Mouse (Mus musculus) lung, adult 2 months (tissue): ENCODE measurements at regions not wholly inside any gene's neighbourhood (a gene's known extent, or its start where the extent isn't known, plus 50 kb on each side); places are given as distances from the start of the nearest gene placed in this dataset.

Experiments used
- DNase-seq: peaks from one replicate; pipeline ENCODE4 v3.0.0; 2022
- H3K4me1 ChIP-seq: fragments of 200-500 bp; 2 replicates; pipeline ENCODE4 v1.6.1; 2011; ENCODE audit warnings: low read length; ENCODE audit not compliant: control insufficient read depth, insufficient read depth
- H3K4me3 ChIP-seq: fragments of 200-500 bp; replicated peaks from 2 replicates; pipeline ENCODE3; 2011; ENCODE audit warnings: low read depth, mild to moderate bottlenecking, control low read depth, low read length; ENCODE audit errors: extremely low read depth
- CTCF ChIP-seq: fragments of 200-500 bp; IDR thresholded peaks from 2 replicates; pipeline ENCODE4 v1.5.1; 2011; ENCODE audit warnings: mild to moderate bottlenecking, low read length, control low read depth; ENCODE audit not compliant: insufficient read depth
- POLR2A ChIP-seq: fragments of 200-500 bp; IDR thresholded peaks from 2 replicates; pipeline ENCODE4 v1.6.1; 2011; ENCODE audit warnings: low read depth, mild to moderate bottlenecking, control low read depth, low read length, borderline replicate concordance; ENCODE audit errors: extremely low read depth
- whole genome bisulfite sequencing: fragments of 180-500 bp; shearing (Covaris S2); methylation state at CpG from one replicate; pipeline ENCODE4 v1.1.7; 2018; 5-methylcytosine and 5-hydroxymethylcytosine counted together

DNA sequence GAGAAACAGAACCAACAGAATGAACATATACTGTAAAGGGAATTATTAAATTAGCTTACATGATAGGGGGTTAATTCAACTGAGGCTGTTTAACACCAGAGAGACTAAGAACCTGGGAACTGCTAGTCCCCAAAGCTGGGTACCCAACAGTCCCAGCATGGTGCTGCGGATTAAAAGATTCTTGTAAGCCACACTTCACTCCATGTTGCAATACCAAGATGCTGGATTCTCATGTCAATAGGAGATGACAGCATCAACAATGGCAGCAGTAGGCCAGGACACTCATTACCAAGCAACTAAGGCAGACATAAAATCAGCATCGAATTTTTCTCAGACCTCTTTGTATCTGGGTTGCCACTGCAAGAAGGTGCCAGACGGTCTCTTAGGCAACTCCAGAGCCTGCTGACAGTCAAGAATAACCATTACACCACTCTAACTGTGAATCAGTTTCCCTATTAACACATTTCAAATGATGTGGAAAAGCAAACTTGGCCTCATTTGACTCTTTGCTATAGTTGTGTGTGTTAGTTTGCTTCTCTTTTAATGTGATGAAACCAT, 79.1 kb upstream of the Gls start:
- 73% methylated on average over 3 of the region's 3 CpGs for WGBS
- Histone ChIP-seq H3K4me3 (no peak overlapping the region), H3K4me1 (no peaks in the 10 kb centered on the region)
- DNase-seq, result no peak
- TF ChIP-seq CTCF, result no peak
- no peak for TF ChIP-seq POLR2A

DNA sequence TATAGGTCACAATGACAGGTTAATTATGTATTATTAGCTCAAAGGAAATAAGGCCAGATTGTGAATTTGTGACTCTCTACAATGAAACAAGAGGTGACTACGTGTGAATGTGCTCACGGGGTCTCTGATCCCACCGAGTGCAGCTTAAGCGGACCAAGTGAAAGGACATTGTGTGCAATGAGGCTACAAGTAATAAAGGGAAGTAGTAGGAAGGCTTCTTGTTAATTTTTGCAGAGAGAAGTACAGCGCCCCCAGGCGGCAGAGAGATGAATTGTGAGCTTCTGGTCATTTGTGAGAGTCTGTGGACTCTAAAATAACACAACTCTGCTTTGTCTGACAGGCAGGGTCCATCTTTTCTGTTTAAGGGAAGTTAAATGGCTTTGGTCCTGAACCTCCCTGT, 73.9 kb upstream of the Gls start:
- TF ChIP-seq CTCF (no peak), POLR2A (no peak)
- H3K4me1 ChIP-seq, result no peaks in the 10 kb centered on the region
- DNase-seq, result no peak
- H3K4me3 ChIP-seq, result no peak overlapping the region
- WGBS, result 66% methylated on average over 6 of the region's 6 CpGs

DNA sequence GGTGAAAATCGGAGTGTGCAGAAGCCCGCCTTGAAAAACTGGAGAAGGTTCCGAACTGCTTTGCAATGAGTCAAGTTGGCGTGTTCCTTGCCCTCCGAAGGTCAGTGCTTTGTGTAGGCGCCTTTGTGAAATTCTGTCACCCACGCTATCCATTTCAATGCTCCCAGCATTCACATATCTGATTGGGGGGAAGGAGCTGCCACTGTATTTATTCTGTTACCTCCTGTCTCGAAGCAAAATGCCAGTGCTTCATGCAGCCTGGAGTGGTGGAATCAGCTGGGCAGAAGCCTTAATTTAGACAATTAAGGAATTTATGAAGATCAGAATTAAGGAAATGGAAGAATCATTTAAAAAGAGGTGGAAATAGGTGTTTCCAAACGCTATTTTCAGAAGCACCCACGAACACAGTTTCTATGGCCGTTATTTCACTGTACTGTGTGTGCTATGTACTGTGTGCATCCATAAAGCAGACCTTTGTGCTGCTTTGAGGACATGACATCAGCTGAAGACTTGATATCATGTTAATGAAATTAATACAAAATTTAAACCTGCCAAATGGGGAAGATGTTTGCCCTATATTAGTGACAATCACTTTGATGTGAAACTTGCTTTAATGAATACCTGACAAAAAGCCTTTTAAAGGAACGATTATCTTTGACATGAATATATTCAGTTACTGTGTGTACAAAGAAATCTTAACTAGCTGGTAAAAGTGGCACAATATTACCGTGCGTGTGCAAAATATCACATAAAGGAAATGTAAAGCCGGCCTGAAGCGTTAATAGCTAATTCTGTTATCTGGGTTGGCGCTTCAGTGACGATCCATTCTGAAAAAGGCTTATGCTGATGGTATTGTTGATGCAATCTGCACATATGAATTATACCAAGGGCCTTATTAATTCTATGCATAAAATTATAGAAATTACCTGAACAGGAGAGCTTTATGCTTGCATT, 72.9 kb upstream of the Gls start:
- H3K4me1 ChIP-seq, result no peaks in the 10 kb centered on the region
- no peak overlapping the region for H3K4me3 ChIP-seq
- no peak for TF ChIP-seq CTCF
- TF ChIP-seq POLR2A, result no peak
- WGBS, result 86% methylated on average over 18 of the region's 18 CpGs
- no peak for DNase-seq

DNA sequence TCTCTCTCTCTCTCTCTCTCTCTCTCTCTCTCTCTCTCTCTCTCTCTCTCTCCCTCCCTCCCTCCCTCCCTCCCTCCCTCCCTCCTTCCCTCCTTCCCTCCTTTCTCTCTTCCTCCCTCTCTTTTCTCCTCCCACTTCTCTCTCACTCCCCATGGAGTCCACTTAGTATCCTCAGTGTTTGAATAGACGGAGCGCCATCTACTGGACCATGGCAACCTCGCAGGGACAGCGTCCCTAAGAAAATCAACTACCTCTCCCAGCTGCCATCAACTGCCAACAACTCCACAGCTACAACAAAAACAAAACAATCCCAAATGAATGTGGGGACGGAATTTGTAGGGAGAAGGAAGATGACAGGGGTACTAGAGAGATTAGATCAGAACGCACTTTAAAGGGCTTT, 69.5 kb upstream of the Gls start:
- DNase-seq, result peak; percentile 55
- TF ChIP-seq POLR2A, result no peak
- TF ChIP-seq CTCF, result peak; percentile 80
- WGBS, result 7% methylated on average over 6 of the region's 6 CpGs
- Histone ChIP-seq H3K4me1 (no peaks in the 10 kb centered on the region), H3K4me3 (no peak overlapping the region)

DNA sequence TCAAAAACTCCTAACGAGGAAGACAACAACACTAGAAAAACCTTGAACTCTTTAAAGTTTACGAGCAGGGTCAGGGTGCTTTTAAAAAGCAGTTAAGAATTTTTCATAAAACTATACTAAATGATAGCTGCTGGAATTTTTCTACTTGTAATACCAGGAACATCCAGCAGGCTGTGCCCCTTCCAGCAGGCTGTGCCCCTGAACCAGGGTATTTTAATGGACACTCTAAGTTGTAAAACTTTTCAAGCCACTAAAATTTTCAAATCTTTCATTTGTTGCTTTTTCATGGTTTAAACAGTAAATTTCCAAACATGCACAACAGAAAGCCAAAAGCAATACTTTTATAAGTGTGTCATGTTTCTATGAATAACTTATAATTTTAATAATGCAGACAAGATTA, 68.2 kb upstream of the Gls start:
- Histone ChIP-seq H3K4me3 (no peak overlapping the region), H3K4me1 (no peaks in the 10 kb centered on the region)
- TF ChIP-seq CTCF (peak; percentile 69), POLR2A (no peak)
- DNase-seq, result no peak
- 60% methylated on average over 2 of the region's 2 CpGs for WGBS

DNA sequence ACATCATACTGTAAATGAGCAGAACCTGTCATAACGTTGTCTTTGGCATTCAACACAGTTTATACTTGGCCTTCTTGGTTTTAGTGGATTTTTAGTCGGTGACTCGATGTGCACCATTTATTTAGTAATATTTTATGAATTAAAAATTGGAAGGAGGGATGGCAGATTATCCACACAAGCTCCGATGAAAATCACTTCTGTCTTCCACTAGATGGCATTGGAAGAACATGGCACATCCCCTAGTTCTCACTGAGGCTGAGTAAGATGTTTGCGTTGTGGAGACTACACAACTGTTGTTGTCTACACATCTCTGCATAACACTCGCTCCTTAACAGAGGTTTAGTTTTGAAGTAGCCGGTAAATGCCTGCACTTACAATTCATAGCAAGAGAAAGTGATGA, 66.5 kb upstream of the Gls start:
- Histone ChIP-seq H3K4me1 (no peaks in the 10 kb centered on the region), H3K4me3 (no peak overlapping the region)
- no peak for TF ChIP-seq CTCF
- no peak for TF ChIP-seq POLR2A
- 59% methylated on average over 7 of the region's 7 CpGs for WGBS
- DNase-seq, result no peak

DNA sequence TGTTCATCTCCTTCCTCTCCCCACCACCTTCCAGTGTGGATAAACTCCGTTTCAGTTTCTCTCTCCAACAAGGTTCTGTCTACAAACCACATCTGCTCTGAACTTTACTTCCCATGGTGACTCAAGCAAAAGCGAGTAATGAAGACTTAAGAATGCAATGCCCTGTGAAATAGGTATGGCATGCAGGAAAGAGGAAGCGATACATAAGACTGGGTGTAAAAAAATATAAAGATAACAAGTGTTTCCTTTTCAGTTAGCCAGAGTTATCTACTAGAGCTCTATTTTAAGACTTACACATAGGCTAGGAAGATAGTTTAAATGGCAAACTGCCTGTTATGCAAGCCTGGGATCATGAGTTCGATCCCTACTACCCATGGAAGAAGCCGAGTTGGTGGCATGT, 65.3 kb upstream of the Gls start:
- TF ChIP-seq CTCF (no peak), POLR2A (no peak)
- Histone ChIP-seq H3K4me1 (no peaks in the 10 kb centered on the region), H3K4me3 (no peak overlapping the region)
- DNase-seq, result no peak
- 62% methylated on average over 5 of the region's 5 CpGs for WGBS

DNA sequence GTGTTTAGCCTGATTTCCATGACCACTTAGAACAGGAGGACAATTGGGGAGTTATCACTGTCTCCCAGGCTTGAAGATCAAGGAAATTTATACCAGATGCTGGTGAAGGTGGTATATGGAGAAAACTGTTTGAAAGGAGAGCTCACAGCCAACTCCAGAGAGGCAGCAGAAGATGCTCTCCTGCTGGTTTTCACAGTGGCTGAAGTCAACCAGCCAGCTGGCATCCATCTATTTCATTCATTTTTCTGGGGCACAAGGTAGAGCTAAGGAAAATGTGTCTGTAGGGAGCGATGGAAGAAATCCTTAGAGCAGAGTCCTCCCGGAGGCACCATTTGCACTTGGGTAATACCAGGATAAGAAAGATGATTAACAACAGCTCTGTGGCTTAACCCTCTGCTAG, 63.1 kb upstream of the Gls start:
- WGBS, result 68% methylated on average over 2 of the region's 2 CpGs
- TF ChIP-seq CTCF (no peak), POLR2A (no peak)
- Histone ChIP-seq H3K4me1 (no peaks in the 10 kb centered on the region), H3K4me3 (no peak overlapping the region)
- no peak for DNase-seq

DNA sequence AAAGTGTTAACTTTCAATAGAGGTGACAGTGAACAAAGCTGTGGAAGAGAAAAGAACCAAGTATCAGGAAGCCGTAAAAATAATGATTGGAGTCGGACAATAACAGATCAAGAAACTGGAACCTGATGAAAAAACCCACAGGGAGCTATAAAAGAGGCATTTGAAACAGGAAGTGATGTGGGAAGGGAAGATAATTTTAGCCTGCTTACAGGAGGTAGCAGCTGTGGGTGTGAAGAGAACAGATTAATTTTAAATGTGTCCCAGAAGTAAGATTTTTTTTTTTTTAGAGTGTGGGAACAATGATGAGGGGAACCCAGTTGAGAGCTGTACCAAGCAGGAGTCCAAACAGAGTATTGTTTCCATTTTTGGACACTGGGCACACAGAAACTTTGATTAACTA, 61.5 kb upstream of the Gls start:
- no peak overlapping the region for H3K4me3 ChIP-seq

DNA sequence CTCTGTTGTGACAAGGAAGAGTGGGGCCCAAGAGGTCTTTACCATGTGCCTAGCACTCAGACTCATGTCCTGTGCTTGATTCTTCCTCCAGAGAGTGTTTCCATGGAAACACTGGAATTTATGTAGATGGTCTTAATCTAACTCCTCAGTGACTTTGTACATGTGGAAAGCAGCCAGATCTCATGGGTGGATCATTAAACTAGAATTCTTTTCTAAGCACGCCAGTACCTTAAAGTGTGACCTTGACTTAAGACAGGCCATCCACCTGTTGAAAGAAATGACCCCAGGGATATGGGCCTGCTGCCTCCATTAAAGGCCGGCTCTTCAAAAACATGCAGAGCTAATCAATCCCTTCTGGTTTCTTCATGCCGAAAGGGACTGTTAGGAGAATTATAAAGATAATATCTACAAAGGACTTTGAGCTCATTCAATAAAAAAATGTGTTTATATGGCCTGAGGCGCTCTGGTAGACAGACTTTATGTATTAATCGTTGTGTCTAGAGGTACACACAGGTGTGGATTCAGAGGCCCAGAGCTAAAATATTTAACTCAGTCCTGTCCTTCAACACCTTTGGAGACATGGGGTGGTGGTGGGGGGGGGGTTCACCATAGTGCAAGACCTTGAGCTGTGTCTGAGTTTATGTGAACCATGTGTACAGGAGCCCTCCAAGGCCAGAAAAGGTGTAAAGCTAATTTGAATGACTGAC, 60.5 kb upstream of the Gls start:
- TF ChIP-seq CTCF (no peak), POLR2A (no peak)
- no peak for DNase-seq
- H3K4me3 ChIP-seq, result no peak overlapping the region

More for the DNA sequence above, 61.5 kb upstream of the Gls start:
- 66% methylated on average over 2 of the region's 2 CpGs for WGBS
- H3K4me1 ChIP-seq, result no peaks in the 10 kb centered on the region
- TF ChIP-seq POLR2A, result no peak
- DNase-seq, result no peak

More for the DNA sequence above, 60.5 kb upstream of the Gls start:
- WGBS, result 79% methylated on average over 5 of the region's 5 CpGs
- H3K4me1 ChIP-seq, result no peaks in the 10 kb centered on the region
